Mouse (Mus musculus) liver (tissue): ENCODE data around the gene Btbd19.

Experiments
- DNase-seq: peaks from one replicate; pipeline ENCODE4 v3.0.0-alpha.2; 2020; ENCODE audit warnings: mixed read lengths

Gene Btbd19

DNA sequence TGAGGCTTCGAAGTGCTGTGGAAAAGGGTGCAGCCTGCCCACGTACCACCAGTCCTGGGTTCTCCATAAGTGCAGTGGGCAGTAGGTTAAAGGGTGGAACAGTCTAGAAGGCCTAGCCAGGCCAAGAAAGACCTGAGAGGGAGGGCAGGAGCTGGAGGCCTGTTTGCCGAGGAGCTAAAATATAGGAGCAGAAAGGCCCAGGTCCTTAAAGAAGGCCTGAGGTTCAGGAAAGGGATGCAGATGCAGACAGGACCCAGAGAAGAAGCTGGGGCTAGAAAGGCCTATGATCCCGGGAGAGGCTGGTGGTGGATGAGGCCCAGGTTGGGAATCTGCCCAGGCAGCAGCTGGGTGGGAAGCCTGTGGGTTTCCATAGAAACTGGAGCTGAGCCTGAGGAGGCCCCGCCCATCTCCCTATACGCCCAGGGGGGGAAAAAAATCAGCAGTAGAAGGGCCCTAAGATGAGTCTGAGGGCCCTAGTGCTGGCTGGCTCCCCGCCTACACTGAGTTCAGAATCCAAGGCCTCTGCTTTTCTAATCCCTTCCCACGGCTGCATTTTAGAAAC lies at the start of gene Btbd19:
TSS of gene Btbd19 (minus strand) at position 378 of the 562 bp plus-strand sequence.
- peak; percentile 54 for DNase-seq

DNA sequence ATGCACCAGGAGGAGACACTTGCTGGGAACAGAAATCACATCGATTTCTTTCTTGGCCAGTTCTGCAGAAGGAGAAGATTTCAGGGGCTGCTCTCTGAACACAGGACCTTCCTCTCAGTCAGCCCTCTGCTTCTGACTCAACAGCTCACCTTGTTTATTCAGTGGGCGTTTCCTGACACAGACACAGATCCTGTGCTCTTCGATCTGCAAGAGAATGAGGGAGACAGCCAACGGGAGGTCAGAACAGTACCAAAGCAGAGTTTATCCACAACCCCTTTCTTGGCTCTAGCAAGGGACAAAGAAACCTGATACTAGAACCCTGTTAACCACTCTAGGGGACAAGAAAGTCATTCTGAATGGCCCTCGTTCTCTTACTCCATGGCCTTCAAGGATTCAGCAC lies 44.4 kb upstream of the Btbd19 start:
- no peak for DNase-seq

GRCm38 (mm10) chr4:117161183-117161582 lies 35.7 kb upstream of the Btbd19 start:
- no peak for DNase-seq

DNA sequence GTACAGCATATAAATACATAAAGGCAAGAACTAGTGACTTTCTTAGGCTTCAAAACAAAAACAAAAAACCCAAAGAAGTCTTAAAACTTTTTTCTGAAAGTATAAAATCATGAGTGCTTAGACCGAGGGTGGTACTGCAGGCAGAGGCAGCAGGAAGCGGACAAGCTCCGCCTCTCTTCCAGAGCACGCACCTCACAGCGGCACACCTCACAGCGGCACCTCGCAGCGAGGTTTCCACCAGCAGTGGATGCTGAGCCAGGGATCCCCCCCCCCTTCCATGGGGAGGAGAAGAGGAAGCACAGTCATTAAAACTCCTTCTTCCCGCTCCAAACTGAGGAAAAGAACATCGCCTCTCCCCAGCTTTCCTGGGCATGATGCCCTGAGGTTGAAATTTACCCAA lies 34.1 kb upstream of the Btbd19 start:
- no peak for DNase-seq

DNA sequence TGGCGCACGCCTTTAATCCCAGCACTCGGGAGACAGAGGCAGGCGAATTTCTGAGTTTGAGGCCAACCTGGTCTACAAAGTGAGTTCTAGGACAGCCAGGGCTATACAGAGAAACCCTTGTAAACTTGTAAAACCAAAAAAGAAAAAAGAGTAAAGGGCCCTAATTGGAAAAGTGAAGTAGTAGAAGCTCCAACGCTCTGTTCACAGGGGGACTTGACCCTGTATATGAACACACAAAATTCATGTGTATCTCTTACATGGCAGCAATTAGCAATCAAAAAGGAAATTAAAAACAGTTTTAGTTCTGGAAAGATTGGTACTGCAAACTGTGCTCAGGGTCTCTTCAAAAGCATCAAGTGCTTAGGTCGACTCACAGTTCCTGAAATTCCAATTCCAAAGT lies 30.8 kb upstream of the Btbd19 start:
- DNase-seq = no peak

GRCm38 (mm10) chr4:117155792-117156355 lies 30.3 kb upstream of the Btbd19 start, which contains the start of gene Rps8:
Gene Rps8 (minus strand): TSS chr4:117156243.
- DNase-seq = peak; percentile 89

DNA sequence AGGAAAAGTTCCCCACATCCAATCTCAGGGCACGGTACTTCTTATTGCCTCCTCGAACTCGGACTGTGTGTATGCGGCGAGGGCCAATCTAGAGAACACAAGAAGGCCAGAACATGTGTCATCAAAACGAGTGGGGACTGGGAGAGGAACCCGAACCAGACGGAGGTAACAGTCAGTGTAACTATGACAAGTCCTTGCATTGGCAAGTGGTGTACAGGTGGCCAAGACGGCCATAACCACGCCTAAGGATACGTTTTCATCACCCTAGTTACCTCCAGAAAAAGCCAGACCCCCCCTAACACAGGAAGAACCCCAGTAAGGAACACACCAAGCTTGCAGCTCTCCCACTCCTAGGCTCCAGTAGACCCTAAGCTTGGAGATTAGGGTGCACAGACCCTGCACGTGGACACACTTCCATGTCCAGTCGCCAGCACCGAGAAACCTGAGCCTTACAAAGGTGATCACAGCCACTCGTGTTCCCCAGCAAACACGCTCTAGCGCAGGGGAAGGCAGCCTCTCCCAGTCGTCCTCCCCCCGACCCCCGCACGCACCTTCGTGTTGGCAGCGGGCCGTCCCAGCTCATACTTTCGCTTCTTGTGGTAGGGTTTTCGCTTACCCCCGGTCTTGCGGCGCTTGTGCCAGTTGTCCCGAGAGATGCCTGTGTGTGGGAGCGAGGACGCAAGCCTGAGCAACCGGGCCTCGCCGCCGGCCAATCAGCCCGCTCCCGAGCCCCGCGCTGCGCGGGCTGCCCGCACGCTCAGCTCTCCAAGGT lies 29.7 kb upstream of the Btbd19 start:
- no peak for DNase-seq

- peak; percentile 41 for DNase-seq
Measured at GRCm38 (mm10) chr4:117152714-117153113, 27.2 kb upstream of the Btbd19 start.

DNA sequence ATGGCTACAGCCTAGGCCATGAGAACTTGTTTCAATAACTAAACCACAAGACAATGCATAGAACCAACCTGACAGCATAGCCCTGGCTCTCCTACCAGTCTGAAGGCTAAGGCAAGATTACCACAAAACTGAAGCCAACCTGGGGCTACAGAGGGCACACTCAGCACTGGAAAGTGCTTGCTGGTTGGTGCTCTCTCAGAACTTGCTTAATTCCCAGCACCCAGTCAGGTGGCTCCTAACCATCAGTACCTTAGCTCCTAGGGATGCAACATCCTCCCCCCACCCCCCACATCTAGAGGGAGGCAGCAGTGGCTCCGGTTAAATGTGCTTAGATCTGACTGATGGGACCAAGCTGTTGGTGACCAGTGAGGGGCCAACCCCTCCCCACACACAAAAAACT lies 25.9 kb upstream of the Btbd19 start:
- no peak for DNase-seq

DNA sequence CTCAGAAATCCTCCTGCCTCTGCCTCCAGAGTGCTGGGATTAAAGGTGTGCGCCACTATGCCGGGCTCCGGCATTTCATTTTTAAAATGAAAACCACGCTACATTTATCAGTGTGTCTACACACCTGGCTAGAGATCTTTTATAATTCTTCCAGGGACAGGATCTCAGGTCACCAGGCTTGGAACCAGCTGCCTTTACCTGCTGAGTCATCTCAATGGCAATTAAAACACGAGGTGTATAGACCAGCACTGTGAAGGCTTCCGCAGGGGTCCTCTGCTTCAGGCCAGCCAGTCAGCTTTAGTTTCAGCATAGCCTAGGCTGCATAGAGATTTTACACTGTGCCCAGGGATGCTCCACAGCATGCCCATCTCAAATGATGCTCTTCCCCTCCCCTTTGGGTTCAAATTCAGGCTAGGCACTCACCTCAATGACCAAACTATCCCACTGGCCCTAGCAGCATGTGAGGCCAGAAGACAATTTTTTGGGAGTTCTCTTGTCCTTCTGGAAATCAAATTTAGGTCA lies 24.7 kb upstream of the Btbd19 start:
- DNase-seq = no peak

DNA sequence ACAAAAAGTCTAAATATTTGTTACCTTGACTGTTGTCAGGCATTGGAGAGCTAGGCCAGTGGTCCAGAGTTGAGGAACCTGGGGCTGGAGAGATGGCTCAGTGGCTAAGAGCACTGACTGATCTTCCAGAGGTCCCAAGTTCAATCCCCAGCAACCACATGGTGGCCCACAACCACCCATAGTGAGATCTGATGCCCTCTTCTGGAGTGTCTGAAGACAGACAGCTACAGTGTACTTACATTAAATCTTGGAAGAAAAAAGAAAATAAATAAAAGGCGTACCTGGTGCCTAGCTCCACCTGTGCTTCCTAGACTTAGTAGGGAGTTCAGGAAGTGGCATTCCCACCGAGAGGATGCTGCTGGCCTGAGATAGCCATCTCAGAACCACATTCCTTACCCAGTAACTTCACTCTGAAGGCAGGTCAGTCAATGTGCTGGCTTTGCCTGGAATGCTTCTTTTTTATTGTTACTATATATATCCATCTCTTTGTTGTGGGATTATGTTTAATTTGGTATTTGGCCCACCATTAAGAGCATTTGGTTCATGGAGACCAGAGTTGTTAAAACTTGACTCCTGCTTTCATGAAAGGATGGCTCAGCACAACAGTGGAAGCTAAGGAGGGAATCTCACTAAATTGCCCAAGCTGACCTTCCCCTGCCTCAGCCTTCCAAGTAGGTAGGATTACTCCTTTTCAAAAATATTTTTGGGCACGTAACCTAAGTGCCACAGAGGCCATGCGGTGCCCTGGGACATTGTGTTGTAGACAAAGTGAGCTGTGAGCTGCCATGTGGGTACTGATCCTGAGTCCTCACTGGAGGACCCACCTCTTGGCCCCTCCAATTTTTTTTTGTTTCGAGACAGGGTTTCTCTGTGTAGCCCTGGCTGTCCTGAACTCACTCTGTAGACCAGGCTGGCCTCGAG lies 24.0 kb upstream of the Btbd19 start:
- DNase-seq = no peak

GRCm38 (mm10) chr4:117148815-117149214 lies 23.3 kb upstream of the Btbd19 start:
- no peak for DNase-seq

DNA sequence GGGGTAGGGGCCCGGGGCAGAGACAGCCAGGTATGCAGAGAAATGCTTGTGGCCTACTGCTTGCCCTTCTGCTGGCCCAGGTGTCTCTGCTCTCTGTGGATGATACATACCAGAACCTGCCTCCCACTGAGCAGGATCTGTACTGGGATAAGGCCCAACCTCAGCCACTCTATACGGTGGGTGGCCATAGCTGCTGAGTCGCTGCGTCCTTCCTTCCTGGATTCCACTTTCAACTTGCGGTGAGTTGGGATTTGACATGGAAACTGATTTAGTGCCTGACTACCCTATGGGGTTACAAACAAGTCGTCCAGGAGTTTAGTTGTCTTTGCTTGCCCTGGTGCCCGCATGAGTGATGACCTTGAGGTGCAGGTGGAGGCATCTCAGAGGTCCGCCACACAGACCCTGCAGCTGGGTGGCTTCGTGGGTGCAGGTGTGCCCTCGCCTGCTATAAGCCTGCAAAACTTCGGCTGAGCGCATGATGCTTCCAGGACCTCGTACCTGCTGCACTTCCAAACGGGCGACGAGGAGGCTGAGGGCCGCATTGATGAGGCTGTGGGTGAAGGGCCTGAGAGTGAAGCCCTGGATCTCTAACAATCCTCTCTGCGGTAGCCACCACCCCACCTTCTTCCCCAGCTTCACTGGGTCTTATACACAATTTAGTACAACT lies 22.7 kb upstream of the Btbd19 start:
- no peak for DNase-seq

DNA sequence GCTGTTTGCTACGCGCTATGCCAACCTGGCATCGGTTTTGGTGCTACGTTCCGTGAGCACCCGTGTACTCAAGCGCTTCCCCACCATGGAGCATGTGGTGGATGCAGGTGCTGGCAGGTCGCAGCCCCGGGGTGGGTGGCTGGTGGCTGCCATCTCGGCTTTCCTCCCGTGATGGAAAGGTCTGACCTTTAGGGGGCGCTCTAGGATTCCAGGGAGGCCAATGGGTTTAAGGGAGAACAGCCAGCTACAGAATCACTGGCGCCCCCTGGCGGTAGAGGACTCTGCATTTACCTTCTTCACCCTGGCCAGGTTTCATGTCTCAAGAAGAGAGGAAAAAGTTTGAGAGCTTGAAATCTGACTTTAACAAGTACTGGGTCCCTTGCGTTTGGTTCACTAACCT lies 20.7 kb upstream of the Btbd19 start:
- peak; percentile 93 for DNase-seq

DNA sequence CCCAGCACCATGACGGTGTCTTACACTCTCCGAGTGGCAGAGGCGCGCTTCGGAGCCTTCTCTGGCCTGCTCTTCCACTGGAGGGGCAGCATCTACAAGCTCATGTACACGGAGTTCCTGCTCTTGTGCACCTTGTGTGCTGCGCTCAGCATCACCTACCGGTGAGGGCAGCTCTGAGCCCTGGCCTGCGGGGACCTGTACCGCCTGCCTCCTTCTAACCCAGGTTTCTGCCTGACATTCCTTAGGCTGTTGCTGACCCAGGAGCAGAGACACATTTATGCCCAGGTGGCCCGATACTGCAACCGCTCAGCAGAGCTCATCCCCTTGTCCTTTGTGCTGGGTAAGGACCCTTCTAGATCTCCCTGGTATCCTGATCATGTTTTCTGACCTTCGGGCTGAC lies 19.7 kb upstream of the Btbd19 start:
- no peak for DNase-seq

- DNase-seq = no peak
Measured at GRCm38 (mm10) chr4:117143023-117143422, 17.5 kb upstream of the Btbd19 start.

GRCm38 (mm10) chr4:117140613-117141012 lies 15.1 kb upstream of the Btbd19 start:
- DNase-seq = no peak

- peak; percentile 68 for DNase-seq
Measured at GRCm38 (mm10) chr4:117139217-117139612, 13.7 kb upstream of the Btbd19 start.

DNA sequence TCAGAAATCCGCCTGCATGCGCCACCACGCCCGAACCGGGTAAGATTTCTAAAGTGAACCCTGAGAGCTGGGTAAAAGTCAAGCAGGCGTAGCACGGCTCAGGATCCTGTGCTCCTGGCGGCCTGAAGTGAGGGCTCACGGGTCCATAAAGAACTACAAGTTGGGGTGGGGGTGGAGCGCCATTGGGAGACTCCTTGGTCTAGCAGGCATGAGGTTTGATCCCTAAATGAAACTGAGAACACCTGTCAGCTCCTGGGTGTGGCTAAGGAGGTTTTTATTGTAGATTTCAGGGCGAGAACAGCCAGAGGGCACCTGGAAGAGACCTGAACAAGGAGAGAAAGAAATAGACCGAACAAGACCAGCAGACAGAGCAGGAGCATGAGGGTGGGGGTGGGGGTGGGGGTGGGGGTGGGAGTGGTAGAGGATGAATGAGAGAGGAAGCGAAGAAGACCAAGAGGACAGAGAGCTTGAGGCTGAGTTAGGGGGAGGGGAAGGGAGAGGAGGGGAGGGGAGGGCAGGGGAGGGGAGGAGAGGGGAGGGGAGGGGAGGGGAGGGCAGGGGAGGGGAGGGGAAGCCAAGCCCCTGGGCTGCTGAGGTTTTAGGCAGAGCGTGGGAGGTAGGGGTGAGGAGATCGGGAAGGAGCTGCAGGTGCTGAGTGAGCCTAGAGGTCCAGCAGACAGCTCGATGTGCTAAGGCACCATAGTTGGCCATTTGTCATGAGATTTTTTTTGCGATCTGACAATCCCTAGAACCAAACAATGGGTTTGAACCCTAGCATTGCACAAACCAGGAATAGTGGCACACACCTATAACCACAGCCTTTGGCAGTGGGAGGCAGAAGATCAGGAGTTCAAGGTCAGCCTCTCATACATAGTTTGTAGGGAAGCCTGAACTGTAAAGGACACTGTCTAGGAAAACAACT lies 13.0 kb upstream of the Btbd19 start:
- DNase-seq = no peak

- DNase-seq = peak; percentile 74
Measured at GRCm38 (mm10) chr4:117136034-117136433, 10.5 kb upstream of the Btbd19 start.

- DNase-seq = no peak
Measured at GRCm38 (mm10) chr4:117134601-117134995, 9.1 kb upstream of the Btbd19 start.
